Mouse (Mus musculus): ENCODE results near the gene Rnf227. TPM values are rescaled to one million over a fixed set of nuclear protein-coding genes. Genes with fewer than 3 reads are reported as not detected.

Rnf227 gene
- polyA plus RNA-seq, 1 experiment from 2014 or later, result 17.2 TPM

Other genes with a start within 250 kb of the Rnf227 start
- 24.3 and 28.9 TPM in 2 replicates for gene Per1, start 245.2 kb upstream of the Rnf227 start, polyA plus RNA-seq (2015; fragmentation: Nextera tagmentation; extraction: Ambion mirVana)
- 0.58 and 0.68 TPM in 2 replicates for gene Hes7, start 220.1 kb upstream of the Rnf227 start, polyA plus RNA-seq (2015; fragmentation: Nextera tagmentation; extraction: Ambion mirVana)
- gene 9130213A22Rik, start 217.9 kb upstream of the Rnf227 start, polyA plus RNA-seq (2015; fragmentation: Nextera tagmentation; extraction: Ambion mirVana), result 0.40 and 0.49 TPM in 2 replicates
- gene Aloxe3, start 214.6 kb upstream of the Rnf227 start, polyA plus RNA-seq (2015; fragmentation: Nextera tagmentation; extraction: Ambion mirVana), result 11.7 and 14.9 TPM in 2 replicates
- 53.5 and 60.5 TPM in 2 replicates for gene Alox12b, start 183.5 kb upstream of the Rnf227 start, polyA plus RNA-seq (2015; fragmentation: Nextera tagmentation; extraction: Ambion mirVana)
- 0.12 and 0.20 TPM in 2 replicates for gene Alox8, start 142.6 kb upstream of the Rnf227 start, polyA plus RNA-seq (2015; fragmentation: Nextera tagmentation; extraction: Ambion mirVana)
- gene Gucy2e, start 103.4 kb upstream of the Rnf227 start, polyA plus RNA-seq (2015; fragmentation: Nextera tagmentation; extraction: Ambion mirVana), result 0.22 TPM in 1 of 2 replicates, not detected in the other
- 18.8 and 20.6 TPM in 2 replicates for gene Cntrob, start 16.7 kb upstream of the Rnf227 start, polyA plus RNA-seq (2015; fragmentation: Nextera tagmentation; extraction: Ambion mirVana)
- gene Trappc1, start 16.5 kb upstream of the Rnf227 start, polyA plus RNA-seq (2015; fragmentation: Nextera tagmentation; extraction: Ambion mirVana), result 144 and 145 TPM in 2 replicates
- gene Kcnab3, start 14.2 kb upstream of the Rnf227 start, polyA plus RNA-seq (2015; fragmentation: Nextera tagmentation; extraction: Ambion mirVana), result 2.2 and 2.3 TPM in 2 replicates
- gene Chd3, start 28.9 kb downstream of the Rnf227 start, polyA plus RNA-seq (2015; fragmentation: Nextera tagmentation; extraction: Ambion mirVana), result 77.4 and 89.3 TPM in 2 replicates
- gene Naa38, start 55.0 kb downstream of the Rnf227 start, polyA plus RNA-seq (2015; fragmentation: Nextera tagmentation; extraction: Ambion mirVana), result 143 and 144 TPM in 2 replicates
- gene Cyb5d1, start 55.2 kb downstream of the Rnf227 start, polyA plus RNA-seq (2015; fragmentation: Nextera tagmentation; extraction: Ambion mirVana), result 30.2 and 36.6 TPM in 2 replicates
- 18.8 and 20.4 TPM in 2 replicates for gene Tmem88, start 57.8 kb downstream of the Rnf227 start, polyA plus RNA-seq (2015; fragmentation: Nextera tagmentation; extraction: Ambion mirVana)
- gene Kdm6b, start 73.2 kb downstream of the Rnf227 start, polyA plus RNA-seq (2015; fragmentation: Nextera tagmentation; extraction: Ambion mirVana), result 30.8 and 32.0 TPM in 2 replicates
- gene Dnah2, start 208.6 kb downstream of the Rnf227 start, polyA plus RNA-seq (2015; fragmentation: Nextera tagmentation; extraction: Ambion mirVana), result 2.0 and 3.0 TPM in 2 replicates
- 27.9 and 33.2 TPM in 2 replicates for gene Efnb3, start 219.7 kb downstream of the Rnf227 start, polyA plus RNA-seq (2015; fragmentation: Nextera tagmentation; extraction: Ambion mirVana)
- 23.6 and 24.8 TPM in 2 replicates for gene Wrap53, start 239.8 kb downstream of the Rnf227 start, polyA plus RNA-seq (2015; fragmentation: Nextera tagmentation; extraction: Ambion mirVana)
- 132 and 134 TPM in 2 replicates for gene Trp53, start 239.9 kb downstream of the Rnf227 start, polyA plus RNA-seq (2015; fragmentation: Nextera tagmentation; extraction: Ambion mirVana)